Mouse (Mus musculus) activated CD4-positive, CD25-positive, alpha-beta regulatory T cell (primary cell): Measurements from ENCODE around the gene Pdp2. TPM values are rescaled to one million over a fixed set of nuclear protein-coding genes. Genes with fewer than 3 reads are reported as not detected.

Experiments used
- polyA plus RNA-seq, 2 experiments: library from polyadenylated mRNA; unstranded; fragments of 100-300 nt; shearing (Covaris generic); gene quantifications; one replicate each; pipeline ENCODE4 v1.2.1; 2017

The Pdp2 gene
- 1 to 10 TPM; 4.3 TPM for polyA plus RNA-seq

DNA sequence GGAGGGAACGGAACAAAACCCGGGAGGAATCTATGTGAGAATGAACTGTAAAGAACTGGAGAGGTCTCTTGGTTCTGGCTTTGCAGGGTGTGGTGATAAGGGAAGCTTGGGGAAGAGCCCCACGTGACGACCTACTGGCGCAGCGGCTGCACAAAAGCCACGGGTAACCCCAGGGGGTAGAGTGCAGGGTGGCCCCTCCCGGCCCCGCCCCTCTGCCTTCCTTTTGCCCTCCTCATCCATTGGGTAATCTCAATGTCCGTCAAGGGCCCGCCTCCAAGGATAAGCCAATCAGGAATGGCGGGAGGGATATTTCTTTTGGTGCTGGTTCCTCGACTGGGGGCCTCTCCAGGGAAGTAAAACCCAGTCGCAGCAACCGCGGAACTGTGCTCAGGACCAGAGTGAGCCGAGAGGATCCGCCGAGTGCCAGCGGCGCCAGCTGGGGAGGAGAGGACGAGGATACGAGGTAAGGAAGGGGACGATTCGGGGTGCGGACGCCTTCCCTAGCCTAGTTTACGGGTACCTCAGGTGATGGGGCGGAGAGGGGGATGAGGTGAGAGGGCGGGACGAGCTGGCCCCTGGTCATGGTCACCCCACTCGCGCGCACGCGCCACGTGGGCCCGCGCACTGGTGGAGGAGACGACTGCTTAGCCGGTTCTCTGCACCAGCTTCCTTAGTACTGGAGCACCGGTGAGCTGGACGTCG lies at the start of gene Pdp2:
Gene Pdp2 (plus strand): TSS at position 319 of the 702 bp plus-strand sequence.

DNA sequence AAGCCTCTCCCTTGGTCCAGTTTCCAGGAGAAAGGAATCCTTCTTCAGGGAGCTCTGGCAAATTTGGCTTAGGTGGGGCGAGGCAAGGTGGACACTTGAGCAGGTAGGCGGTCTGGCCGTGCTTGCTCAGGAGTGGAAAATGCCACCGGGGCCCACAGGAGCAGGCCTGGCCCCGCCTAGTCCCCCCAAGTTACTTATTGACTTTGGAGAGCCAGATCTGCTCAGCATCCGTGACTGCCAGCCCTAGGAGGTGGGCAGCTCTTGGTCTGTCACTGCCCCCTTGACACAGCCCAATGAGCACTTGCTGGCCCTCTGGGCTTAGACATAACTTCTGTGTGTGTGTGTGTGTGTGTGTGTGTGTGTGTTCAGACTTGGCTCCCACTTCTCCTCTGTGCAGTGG lies 32.9 kb downstream of the Pdp2 start, which contains the start of gene Cdh16:
Gene Cdh16 (minus strand): TSS at position 236 of the 400 bp plus-strand sequence.

DNA sequence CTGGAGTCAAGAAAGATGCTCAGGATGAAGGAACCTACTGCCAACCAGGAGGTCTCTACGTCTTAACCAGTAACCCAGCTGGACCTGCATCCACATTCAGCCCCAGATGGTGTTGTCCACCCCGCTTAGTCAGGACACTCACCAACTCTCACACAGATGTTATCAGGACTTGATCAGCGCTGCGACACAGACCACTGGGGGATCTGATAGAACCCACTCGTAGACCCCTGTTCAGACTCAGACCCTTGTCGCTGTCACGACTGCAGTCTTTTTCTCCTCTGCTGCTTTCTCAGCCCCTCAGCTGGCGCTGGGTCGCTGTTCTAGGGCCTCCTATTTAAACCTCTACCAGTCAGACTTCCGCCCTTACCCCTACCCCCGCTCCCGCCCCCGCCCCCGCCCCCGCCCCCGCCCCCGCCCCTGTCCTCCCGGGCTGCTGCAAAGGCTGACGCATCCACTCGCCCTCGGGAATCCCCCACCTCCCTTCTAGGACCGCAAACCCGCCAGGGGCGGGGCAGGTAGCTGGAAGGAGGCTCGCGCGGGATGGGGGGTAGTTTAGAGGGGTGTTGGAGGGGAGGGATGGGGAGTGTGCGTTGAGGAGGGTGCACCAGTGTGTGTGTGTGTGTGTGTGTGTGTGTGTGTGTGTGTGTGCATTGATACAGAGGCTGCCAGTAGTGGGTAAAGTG lies 39.9 kb downstream of the Pdp2 start, which contains the start of gene Rrad:
Gene Rrad (minus strand): TSS at position 347 of the 683 bp plus-strand sequence.

DNA sequence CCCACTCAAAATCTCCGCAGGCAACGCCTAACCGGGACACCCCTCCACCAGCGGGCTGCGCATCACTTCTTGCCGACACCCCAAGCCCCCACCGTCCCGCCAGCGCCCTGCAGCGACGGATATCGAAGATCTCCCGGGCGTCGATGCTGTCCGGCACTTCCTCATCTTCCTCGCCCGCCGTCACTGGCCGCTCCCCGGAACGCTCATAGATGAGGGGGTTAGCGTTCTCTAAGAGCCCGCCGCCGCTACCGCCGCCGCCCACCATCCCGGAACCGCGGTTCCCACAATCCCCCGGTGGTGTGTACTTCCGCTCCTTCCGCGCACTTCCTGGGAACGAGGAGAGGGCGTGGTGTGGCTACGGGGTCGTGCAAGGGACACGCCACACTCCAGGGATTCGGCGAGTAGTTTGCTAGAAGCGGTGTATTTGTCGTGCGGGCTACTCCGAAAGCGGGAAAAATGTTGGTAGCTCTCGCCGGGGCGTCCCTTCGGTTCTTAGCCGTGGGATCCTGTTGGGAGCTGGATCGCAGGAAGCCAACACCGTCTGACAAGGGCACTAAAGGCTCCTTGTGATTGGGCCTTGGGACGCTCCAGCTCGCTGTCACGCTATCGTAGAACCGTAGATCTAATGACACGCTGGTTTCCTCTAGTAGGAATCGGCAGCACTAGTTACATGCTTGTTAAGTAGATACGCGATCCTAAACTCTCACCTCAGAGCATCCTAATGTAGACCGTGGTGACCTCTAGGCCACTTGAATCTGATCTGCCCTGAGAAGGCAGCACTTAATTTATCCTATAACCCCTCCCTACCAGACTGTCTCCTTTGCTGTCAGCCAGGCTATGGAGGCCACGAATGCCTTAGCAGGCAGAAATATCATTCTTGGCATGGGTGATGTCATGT lies 50.4 kb downstream of the Pdp2 start, which contains the start of gene Ciao2b:
Gene Ciao2b (minus strand): TSS at position 540 of the 898 bp plus-strand sequence.

Other genes with a start within 250 kb of the Pdp2 start
- gene Cmtm4, start 195.6 kb upstream of the Pdp2 start, polyA plus RNA-seq, result under 1 TPM; 0.49 to 0.91 TPM
- gene Dync1li2, start 148.4 kb upstream of the Pdp2 start, polyA plus RNA-seq, result 10 to 100 TPM; 29.0 to 38.0 TPM
- not detected for gene Terb1, start 81.5 kb upstream of the Pdp2 start, polyA plus RNA-seq
- 10 to 100 TPM; 72.7 to 85.3 TPM for gene Nae1, start 56.8 kb upstream of the Pdp2 start, polyA plus RNA-seq
- 1 to 10 TPM; 2.6 to 2.9 TPM for gene Car7, start 56.8 kb upstream of the Pdp2 start, polyA plus RNA-seq
- under 1 TPM in 1 of 2 experiments, not detected in 1; 0.45 TPM for gene Cdh16, start 32.9 kb downstream of the Pdp2 start, polyA plus RNA-seq
- 10 to 100 TPM; 26.3 to 72.7 TPM for gene Rrad, start 39.9 kb downstream of the Pdp2 start, polyA plus RNA-seq
- 100 to 1,000 TPM in 1 of 2 experiments, 10 to 100 TPM in 1; 88.7 to 128 TPM for gene Ciao2b, start 50.5 kb downstream of the Pdp2 start, polyA plus RNA-seq
- gene Ces2a, start 142.6 kb downstream of the Pdp2 start, polyA plus RNA-seq, result under 1 TPM in 1 of 2 experiments, not detected in 1; 0.32 TPM
- not detected for gene Ces2b, start 240.1 kb downstream of the Pdp2 start, polyA plus RNA-seq